Mouse (Mus musculus): ENCODE results near the gene Riok1.

Riok1 gene

GRCm38 (mm10) chr13:38036343-38037043 lies at the start of gene Riok1:
Riok1 (plus strand) TSS chr13:38036995.
- DNase-seq: peak in 1 of 2 experiments; percentile 5

- DNase-seq: no peak
Observed at GRCm38 (mm10) chr13:37989701-37990100, 47.1 kb upstream of the Riok1 start.

- peak; percentile 34 to 47 for DNase-seq
Observed at GRCm38 (mm10) chr13:37992638-37993371, 44.0 kb upstream of the Riok1 start.

GRCm38 (mm10) chr13:37993376-37993703 lies 43.5 kb upstream of the Riok1 start:
- DNase-seq: no peak

- peak; percentile 93 to 96 for DNase-seq
Observed at GRCm38 (mm10) chr13:37993704-37994404, 42.9 kb upstream of the Riok1 start, which contains the start of gene Ssr1. Ssr1 (minus strand) TSS chr13:37994217.

- no peak for DNase-seq
Observed at GRCm38 (mm10) chr13:37994405-37994749, 42.4 kb upstream of the Riok1 start.

GRCm38 (mm10) chr13:37999713-38000112 lies 37.1 kb upstream of the Riok1 start:
- no peak for DNase-seq

GRCm38 (mm10) chr13:38002461-38002860 lies 34.3 kb upstream of the Riok1 start:
- DNase-seq: no peak

GRCm38 (mm10) chr13:38007972-38008371 lies 28.8 kb upstream of the Riok1 start:
- no peak for DNase-seq

- peak in 1 of 2 experiments; percentile 13 for DNase-seq
Observed at GRCm38 (mm10) chr13:38009721-38010408, 26.9 kb upstream of the Riok1 start.

- no peak for DNase-seq
Observed at GRCm38 (mm10) chr13:38010444-38010910, 26.3 kb upstream of the Riok1 start.

- no peak for DNase-seq
Observed at GRCm38 (mm10) chr13:38012436-38012835, 24.4 kb upstream of the Riok1 start.

GRCm38 (mm10) chr13:38015591-38015990 lies 21.2 kb upstream of the Riok1 start:
- DNase-seq: no peak

- DNase-seq: no peak
Observed at GRCm38 (mm10) chr13:38018791-38019190, 18.0 kb upstream of the Riok1 start.

GRCm38 (mm10) chr13:38025874-38026273 lies 10.9 kb upstream of the Riok1 start:
- no peak for DNase-seq

GRCm38 (mm10) chr13:38027618-38028248 lies 9.1 kb upstream of the Riok1 start:
- DNase-seq: no peak

GRCm38 (mm10) chr13:38028407-38028806 lies 8.4 kb upstream of the Riok1 start:
- DNase-seq: no peak

GRCm38 (mm10) chr13:38037044-38037687 lies 371 bp downstream of the Riok1 start, which contains the start of gene Cage1:
Cage1 (minus strand) TSS chr13:38037069.
- DNase-seq: peak; percentile 96 to 97

- DNase-seq: no peak
Observed at GRCm38 (mm10) chr13:38037811-38038210, 1.0 kb downstream of the Riok1 start.

- no peak for DNase-seq
Observed at GRCm38 (mm10) chr13:38049888-38050287, 13.1 kb downstream of the Riok1 start.

GRCm38 (mm10) chr13:38062678-38063077 lies 25.9 kb downstream of the Riok1 start:
- DNase-seq: no peak

Measured in lung, adult 18-20 months (tissue).